Mouse (Mus musculus) adrenal gland, postnatal 4 days (tissue): ENCODE measurements around the gene Canx. TPM values are rescaled to one million over a fixed set of nuclear protein-coding genes. Genes with fewer than 3 reads are reported as not detected.
A peak's percentile ranks its signal among the peaks of the same experiment; 100 is the strongest.
"Not testable (repeated sequence)": the region's sequence is repeated elsewhere in the genome, so short reads cannot be mapped to it uniquely, and the experiment has no call there.

ENCODE experiments used
- DNase-seq, 2 experiments: peaks; one replicate each; pipeline ENCODE4 v3.0.0; 2021 to 2022; ENCODE audit warnings: low spot score in 2 of 2, mixed read lengths in 2 of 2
- total RNA-seq, 2 experiments: library from RNA; stranded (reverse); gene quantifications; 2 replicates each; pipeline ENCODE4 v1.2.3; 2021

Gene Canx
- total RNA-seq, 2 experiments from 2014 or later, result 444 to 454 TPM

DNA sequence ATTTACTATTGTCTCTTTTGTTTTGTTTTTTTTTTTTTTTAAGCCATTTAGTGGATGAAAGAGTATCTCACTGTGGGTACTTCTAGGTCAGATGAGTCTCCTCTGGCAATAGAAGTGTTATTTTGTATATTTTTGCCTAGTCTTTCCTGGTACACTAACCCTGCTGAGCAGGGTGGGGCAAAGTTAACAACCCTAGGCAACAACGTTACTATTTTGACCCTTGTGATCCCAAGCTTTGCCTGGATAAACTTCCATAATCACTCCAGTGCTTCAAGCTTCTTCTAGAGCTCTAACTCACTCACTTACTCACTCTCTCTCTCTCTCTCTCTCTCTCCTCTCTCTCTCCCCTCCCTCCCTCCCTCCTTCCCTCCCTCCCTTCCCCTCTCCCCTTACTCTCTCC lies 10.7 kb upstream of the Canx start:
- DNase-seq, result no peak

DNA sequence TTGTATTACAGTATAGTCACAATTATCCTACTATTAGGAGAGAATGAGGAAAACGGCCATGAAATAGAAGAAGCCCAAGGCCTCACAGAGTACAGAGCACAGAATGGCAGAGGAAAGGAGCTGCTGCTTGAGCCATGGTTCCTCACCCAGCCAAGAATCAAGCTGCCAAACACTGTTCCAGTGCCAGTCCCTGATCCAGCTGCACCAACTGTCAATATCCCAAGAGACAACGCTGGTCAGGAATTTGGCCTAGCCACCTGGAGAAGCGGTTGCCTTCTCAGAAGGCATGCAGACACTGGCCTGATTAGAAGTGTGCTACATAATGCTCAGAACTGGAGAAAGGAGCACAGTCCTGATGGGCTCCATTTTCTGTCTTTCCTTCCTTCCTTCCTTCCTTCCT lies 7.7 kb upstream of the Canx start:
- DNase-seq, result no peak

DNA sequence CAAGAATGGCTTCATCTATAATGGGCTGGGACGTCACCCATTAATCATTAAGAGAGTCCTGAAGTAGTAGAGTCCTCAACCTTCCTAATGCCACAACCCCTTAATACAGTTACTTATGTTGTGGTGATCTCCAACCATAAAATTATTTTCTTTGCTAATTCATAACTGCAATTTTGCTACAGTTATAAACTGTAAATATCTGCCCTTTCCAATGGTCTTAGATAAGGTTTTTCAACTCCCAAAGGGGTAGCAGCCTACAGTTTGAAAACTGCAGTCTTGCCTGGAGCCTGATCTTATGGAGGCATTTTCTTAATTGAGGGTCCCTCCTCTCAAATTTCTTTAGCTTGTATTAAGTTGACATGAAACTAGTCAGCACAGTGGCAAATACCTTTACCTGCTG lies 3.9 kb upstream of the Canx start:
- no peak for DNase-seq

DNA sequence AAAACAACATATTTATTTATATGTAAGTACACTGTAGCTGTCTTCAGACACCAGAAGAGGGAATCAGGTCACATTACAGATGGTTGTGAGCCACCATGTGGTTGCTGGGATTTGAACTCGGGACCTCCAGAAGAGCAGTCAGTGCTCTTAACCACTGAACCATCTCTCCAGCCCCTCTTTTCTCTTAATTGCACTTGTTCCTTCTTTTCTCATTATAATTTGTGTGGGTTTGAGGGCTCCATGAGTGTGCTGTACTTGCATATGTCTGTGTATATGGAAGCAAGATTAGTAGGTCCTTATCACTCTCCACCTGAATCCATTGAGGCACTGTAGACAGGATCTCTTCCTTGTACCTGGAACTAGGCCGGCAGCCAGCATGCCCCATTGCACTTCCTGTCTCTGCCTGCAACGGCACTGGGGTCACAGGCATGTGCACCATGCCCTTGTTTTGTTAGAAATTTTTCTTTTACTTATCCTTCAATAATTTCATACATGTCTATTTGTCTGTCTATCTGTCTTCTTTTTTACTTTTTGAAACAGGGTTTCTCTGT lies 2.7 kb upstream of the Canx start:
- no peak for DNase-seq

DNA sequence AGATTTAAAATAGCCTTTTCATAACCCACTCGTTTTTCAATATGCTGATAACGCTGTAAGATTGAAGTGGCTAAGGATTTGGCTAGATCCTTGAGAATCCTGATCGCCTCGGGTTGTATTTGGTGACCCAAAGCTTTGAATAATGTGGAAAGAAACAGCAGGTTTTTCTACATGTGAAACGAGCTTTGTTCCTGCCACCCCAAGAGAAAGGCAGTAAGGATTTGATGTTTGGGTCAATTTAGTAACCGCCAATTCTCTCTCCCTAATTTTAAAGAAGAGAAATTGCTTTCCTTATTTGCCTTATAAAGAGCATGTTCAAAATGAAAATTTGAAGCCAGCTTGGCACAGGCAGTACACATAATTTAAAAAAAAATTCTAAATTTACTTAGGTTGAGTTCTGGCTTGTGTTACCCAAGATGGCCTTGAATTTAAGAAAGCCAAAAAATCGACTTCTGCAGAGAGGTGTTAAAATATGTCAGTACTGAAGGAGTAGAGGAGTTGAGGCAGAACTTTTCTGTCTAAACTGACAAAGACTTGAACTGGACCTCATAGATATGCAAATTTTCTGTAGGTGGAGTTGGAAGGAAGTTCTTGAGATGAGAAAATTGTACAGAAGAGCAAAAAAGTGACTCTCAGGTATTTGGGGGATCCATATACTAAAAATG lies 961 bp upstream of the Canx start:
- no peak for DNase-seq

DNA sequence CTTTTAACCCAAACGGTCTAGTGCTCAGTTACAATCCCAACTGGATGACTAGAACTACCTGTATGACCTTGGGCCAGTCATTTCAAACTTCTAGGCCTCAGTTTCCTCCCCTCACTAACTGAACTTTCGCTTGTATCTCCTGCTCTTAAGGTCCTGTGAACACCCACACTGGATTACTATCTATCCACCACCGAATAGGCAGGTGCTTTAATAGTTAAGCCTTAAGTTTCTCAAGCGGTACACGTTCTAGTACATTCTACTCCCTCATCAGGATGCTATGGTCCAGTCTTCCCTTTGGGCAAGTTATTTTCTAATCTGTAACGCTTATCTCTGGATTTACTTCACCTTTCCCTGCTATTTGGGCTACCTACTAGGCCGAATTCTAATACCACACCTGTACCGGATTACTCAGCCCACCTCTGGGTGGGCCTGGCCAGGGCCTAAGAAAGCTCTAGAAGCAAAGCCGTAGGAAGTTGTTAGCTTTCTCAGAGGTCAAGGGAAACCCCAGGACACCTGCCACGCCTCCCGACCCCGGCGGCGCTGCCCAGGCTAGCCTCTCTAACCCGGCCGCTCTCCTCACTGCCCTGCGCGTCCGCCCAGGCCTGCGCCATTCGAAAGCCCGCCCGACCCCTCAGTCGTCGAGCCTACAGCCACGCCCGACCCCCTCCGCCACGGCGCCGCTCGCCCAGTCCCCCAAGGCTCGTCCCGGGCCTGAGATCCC lies 562 bp downstream of the Canx start:
- DNase-seq, result peak in 1 of 2 experiments; percentile 40

DNA sequence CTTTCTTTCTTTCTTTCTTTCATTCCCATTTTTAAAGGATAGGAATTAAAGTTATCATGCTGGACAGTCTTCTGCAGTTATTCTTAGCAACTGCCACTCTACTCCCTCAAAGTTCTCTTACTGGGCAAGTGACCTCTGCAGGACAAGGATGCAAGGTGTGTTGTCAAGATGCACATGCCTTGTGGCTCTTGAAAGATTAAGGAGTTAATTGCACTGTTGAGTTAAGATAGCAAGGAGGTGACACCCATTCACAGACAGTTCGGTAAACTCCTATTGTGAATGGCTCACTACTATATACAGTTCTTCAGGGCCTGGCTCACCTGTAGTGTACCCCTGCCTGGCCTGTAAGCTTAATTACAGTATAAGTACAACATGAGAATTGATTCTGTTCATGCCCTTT lies 1.6 kb downstream of the Canx start:
- DNase-seq, result no peak

DNA sequence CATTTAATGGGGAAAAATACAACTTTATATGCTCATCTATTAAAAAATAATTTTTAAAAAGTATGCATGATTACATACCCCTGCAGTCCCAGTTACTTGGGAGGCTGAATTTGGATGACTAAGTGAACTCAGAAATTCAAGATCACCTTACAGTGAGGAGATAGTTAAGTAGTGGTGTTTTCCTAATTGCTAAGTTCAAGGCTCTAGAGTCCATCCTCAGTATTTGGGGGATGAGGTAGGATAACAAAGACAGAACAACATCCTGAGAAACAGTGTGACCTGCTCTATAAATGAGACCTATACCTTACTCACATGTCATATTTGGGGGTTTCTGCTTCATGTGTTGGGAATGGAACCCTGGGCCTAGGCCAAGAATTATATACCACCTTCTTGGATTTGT lies 3.1 kb downstream of the Canx start:
- DNase-seq, result no peak

DNA sequence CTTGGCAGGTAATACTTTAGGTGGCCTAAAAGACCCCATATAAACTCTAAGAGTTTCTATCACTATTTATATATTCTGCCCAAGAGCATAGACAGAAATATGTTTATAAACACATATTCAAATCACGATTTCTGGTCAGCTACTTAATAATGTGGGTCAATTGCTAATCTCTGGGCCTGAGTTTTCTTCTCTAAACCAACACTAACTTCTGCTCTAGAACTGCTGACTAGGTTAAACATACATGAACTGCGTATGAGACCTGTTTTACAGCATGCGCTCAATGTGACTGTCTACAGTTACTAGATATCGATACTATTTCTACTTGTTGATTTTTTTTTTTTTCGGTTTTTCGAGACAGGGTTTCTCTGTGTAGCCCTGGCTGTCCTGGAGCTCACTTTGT lies 4.2 kb downstream of the Canx start:
- DNase-seq, result no peak

DNA sequence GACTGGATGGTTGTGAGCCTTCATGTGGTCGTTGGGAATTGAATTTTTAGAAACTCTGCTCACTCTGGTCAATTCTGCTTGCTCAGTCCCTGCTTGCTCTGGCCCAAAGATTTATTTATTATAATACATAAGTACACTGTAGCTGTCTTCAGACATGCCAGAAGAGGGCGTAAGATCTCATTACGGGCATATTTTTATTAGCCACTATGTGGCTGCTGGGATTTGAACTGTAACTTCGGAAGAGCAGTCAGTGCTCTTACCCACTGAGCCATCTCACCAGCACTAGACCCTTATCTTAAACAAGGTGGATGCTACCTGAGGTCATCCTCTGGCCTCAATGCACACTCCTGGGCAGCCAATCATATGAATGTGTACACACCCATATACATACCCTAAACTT lies 6.1 kb downstream of the Canx start:
- DNase-seq, result not testable (repeated sequence)

DNA sequence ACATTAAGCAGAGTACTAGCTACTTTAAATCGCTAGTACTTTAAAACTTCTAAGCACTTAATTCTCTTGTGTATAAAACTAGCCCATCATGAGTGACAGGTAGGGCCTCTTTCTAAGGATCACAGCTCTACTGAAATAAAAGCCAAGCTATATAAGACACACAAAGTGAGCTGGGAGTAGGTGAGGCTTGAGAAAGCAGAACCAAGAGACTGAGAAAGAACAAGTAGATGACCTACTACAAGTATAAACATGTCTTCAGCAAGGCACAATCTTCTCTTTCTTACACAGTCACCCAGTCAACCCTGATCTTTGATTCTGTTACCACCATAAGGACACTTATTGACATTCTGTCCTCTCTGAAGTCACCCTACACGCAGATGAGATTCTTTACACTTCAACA lies 12.7 kb downstream of the Canx start:
- no peak for DNase-seq

DNA sequence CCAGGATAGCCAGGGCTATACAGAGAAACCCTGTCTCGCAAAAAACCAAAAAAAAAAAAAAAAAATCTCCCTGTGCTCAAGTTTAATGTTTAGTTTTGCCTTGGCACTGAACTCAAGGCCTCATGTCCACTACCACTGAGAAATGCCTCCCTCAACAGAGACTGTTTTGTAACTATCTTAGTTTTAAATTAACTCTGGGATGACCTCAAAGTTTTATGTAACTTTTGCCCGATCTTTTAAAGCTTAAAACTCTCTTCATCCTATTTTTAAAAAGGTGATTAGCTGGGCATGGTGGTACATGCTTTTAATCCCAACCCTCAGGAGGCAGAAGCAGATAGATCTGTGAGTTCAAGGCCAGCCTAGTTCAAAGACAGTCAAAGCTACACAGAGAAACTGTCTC lies 22.1 kb downstream of the Canx start:
- no peak for DNase-seq

DNA sequence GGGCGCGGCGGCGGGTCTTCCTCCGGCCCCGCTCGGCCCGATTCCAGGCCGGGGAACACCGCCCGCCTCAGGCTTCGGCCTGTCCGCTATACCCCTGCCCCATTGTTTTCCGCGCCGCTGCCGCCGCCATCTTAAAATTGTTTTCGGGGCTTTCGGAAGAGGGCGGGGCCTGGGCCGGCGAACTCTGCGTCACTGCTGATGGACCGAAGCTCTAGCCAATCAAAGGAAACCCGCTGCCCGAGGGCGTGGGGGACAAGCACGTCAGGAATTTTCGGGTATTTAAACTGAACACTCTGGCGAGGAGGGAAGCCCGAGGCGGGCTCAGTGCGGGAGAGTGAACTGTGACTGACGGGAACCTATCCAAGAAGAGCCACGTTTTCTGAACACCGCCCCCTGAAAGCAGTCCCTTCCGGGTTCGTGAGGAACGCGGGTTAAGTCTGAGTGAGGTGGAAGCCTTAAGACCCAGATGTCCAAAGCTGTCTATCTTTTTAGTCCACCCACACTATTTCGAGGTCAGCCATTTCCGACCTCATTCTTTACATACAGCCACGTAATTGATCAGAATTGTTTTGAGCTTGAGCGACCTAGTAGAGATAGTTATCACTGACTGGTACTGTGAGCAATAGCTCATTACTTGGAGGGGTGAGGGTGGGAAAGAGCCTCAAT lies 33.1 kb downstream of the Canx start, which contains the start of gene Maml1:
Gene Maml1, minus strand, starts transcription at position 122 of the 666 bp plus-strand sequence.
- peak; percentile 89 to 95 for DNase-seq

DNA sequence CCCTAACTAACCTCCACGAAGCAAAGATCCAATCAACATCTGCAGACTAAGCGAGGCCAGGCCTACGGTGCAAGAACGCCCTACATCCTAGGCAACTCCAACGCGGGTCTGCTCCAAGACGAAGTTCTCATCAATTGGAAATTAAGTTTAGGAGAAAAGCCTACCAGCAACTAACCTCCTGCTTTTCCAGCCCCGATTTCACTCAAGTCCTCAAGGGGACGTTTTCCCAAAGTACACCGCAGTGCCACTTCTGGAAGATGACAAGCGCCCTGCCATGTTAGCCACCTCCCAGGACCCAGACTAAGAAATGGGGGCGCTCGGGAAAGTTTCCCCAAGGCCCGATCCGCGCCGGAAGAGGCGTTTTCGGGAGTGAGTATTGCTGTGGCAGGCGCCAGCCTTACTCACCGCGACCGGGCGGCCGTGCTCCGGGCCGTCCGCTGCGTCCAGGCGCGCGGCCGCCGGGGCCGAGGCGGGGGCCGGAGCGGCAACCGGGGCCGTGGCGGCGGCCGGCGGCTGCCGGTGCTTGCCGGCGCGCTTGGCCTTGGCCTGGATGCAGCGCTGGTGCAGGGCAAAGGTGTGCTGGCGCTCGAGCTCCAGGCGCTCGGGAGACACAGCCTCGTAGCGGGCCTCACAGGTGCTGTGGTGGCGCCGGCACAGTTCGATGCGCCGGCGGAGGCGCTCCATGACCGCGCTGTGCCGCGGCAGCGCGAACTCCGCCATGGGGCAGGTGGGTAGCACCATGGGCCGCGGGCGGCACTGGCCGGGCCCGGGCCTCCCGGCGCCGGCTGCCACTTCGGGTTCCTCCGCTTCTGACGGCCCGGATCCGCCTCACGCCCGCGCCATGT lies 33.9 kb downstream of the Canx start:
- peak; percentile 16 to 32 for DNase-seq

DNA sequence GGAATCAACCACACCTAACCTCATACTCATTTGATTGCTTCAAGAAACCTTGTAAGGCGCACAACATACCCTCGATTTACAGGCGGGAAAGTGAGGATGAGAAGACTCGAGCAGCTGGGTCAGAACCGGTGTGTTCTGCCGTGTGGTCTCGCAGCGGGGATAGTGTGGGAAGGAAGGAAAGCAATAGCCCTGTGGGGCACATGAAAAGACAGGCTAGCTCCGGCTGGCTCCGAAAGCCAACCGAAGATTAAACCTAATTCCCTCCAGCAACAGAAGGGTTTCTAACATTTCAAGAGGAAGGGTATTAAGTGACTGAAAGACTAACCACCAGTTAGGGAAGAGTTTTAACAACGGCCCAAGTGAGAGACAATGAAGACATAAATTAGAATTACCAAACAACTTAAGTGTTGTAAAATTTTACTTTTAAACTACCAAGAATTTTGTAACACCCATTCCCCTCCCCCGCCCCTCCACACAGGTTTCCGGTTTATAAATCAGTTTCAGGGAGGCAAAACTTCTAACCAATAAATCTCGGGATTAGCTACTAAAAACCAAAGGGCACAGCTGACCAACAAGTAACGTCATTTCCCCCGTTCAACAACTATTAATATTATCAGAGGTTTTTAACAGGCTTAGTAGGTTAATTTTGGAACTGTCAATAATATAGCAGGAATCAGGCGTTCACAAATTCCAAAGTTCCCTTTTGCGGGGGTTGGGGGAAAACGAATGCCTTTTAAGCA lies 34.8 kb downstream of the Canx start:
- DNase-seq, result no peak

DNA sequence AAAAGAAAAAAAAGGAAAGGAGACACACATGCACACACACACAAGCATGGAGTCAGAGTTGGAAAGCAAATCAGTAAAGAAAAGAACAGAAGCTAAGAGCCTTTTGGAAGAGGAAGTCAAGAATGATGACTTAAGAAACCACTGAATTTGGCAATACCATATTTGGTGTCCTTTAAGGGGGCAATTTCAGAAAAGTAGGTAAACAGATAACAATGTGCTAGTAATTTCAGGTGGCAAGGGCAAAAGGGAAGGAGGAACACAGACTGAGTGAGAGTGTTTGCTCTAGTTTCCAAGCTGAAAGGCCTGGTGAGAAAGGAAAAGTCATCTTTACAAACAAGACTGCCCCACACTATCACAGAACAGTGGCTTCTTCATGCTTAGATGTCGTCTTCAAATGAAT lies 39.0 kb downstream of the Canx start:
- no peak for DNase-seq

DNA sequence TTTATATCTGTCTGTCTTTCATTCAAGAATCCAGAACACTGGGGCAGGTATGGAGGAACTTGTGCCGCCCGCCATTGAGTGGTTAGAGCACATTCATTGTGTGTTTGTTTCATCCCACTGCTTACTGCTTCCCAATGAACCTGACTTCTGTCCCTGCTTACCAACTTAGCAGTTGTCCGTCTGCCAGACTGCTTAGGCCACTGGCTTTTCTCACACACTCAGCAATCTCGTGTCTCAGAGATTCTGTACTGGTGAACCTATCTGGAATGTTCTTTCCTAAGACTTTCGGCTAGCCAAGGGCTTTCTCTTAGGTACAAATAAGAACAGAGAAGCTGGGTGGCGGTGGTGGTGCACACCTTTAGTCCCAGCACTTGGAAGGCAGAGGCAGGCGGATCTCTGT lies 39.8 kb downstream of the Canx start:
- DNase-seq, result no peak

DNA sequence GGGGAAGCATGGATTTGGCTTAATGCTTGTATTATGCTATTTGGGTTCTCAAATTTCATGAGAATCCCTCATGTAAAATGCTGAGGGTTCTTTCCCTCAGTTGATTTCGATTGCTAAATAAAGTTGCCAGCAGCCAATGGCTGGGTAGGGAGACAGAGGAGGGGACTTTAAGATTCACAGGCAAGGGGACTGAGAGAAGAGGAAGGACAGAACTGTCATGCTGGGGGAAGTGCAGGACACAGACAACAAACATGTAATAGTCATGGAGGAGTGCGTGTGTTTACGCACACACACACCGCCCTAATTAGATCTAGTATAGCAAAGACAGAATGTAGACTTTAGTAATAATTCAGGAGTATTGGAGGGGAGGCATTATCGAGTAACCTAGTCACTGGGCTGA lies 40.2 kb downstream of the Canx start:
- no peak for DNase-seq

DNA sequence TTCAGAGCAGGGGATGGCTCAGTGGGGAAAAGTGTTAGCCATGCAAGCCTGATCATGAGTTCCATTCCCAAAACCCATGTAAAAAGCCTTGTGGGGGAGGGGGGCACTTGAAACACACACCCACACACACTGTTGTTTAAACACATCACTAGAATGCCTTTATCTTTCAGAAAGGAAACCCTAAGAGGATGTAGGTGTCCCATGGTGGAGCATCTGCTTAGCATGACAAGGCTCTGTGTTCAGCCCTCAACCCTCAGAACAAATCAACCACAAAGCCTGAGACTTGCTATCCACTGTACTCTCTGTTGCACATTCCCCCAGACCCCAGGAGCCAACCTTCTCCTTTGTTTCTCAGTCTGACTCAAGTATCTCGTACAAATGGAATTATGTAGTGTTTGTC lies 45.4 kb downstream of the Canx start:
- no peak for DNase-seq

DNA sequence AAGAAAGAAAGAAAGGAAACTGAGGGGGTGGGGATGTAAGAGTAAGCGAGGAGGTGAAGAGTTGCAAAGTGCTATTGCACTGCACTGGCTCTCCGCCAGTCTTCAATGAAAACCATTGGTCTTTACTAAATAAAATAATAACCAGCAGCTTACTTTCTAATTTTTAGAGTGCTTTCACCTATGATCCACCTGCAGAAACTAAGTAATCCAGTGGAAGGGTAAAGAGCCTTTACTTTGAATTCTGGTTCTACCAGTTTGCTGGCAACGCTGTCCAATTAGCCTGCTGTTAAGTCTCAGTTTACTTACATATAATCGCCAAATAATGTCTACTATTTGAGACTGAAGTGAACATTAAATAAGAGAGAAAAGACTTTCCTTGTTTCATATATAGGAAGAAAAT lies 46.5 kb downstream of the Canx start:
- DNase-seq, result no peak

DNA sequence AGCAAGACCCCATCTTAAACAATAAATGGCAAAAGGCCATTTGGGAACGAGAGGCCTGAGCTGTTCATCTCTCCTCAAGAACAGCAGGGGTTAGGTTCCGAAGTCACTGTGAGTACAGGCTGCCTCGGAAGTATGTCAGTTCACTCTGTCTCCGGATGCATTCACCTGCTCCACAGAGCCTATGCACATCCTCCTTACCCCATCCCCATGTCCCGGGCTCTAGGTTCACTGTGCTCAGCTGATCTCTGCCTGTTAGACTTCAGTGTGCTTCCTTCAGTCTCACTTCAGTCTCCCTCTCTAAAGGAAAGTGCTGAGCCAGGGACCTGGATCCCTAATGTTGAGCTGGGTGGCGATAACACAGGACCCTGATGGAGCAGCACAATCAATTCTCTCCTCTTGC lies 47.8 kb downstream of the Canx start:
- no peak for DNase-seq
